Mouse (Mus musculus) intestine, embryonic 15.5 days (tissue): ENCODE results near the gene Plcg1. TPM values are rescaled to one million over a fixed set of nuclear protein-coding genes. Genes with fewer than 3 reads are reported as not detected.

Experiments
- ATAC-seq: fragments of 200-750 bp; cut with Nextera tagmentation; 2 replicates; pipeline ENCODE4 v1.8.0; 2017; ENCODE audit warnings: moderate TSS enrichment, moderate library complexity
- H3K27ac ChIP-seq: fragments of 300-500 bp; sonication (generic); 2 replicates; pipeline ENCODE4 v1.5.1; 2015; ENCODE audit warnings: mild to moderate bottlenecking, inconsistent platforms
- H3K27me3 ChIP-seq: fragments of 300-500 bp; sonication (generic); replicated peaks from 2 replicates; pipeline ENCODE4 v1.6.1; 2015; ENCODE audit warnings: inconsistent platforms
- H3K36me3 ChIP-seq: fragments of 300-500 bp; sonication (generic); 2 replicates; pipeline ENCODE4 v1.6.1; 2015; ENCODE audit warnings: inconsistent platforms
- H3K4me1 ChIP-seq: fragments of 300-500 bp; sonication (generic); replicated peaks from 2 replicates; pipeline ENCODE4 v1.6.1; 2015; ENCODE audit warnings: inconsistent platforms
- H3K4me2 ChIP-seq: fragments of 300-500 bp; sonication (generic); replicated peaks from 2 replicates; pipeline ENCODE4 v1.6.1; 2015; ENCODE audit warnings: mild to moderate bottlenecking, inconsistent platforms
- H3K4me3 ChIP-seq: fragments of 300-500 bp; sonication (generic); replicated peaks from 2 replicates; pipeline ENCODE4 v1.5.1; 2015; ENCODE audit warnings: inconsistent platforms
- H3K9ac ChIP-seq: fragments of 300-500 bp; sonication (generic); 2 replicates; pipeline ENCODE4 v1.6.1; 2015; ENCODE audit warnings: inconsistent platforms
- H3K9me3 ChIP-seq: fragments of 300-500 bp; sonication (generic); 2 replicates; pipeline ENCODE4 v1.6.1; 2016; ENCODE audit warnings: inconsistent platforms
- WGBS: fragments of 180-500 bp; shearing (Covaris S2); methylation state at CpG from one replicate; pipeline ENCODE4 v1.1.7; 2015; 5-methylcytosine and 5-hydroxymethylcytosine counted together
- polyA plus RNA-seq: library from polyadenylated mRNA; unstranded; fragments of >200 nt; fragmentation: Nextera tagmentation; extraction: Ambion mirVana; gene quantifications from 2 replicates; pipeline ENCODE4 v1.2.1, GENCODE M21; 2015

Plcg1 gene
- polyA plus RNA-seq, 1 experiment from 2014 or later, result 29.7 TPM

DNA sequence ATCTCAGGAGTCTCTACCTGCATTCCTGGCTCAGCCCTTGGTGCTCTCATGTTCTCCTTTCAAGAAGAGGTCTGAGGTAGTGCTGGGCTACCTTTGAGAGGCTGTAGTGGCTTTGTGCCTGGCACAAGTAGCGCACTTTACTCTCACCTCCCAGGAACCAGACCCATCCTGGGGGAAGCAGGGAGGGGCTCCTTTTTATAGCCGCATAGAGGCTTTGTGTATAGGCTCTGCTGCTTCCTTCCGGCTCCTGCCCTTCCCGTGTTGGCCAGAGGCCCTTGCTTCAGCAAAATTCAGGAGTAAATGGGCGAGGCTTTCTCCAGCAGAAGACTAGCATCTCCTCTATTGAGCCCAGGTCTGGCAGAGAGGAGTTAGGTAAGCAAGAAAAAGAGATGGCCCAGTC is 7.3 kb downstream of the Plcg1 start:
- Histone ChIP-seq H3K9ac (no peak overlapping the region), H3K27ac (no peak overlapping the region), H3K9me3 (no peaks in the 10 kb centered on the region), H3K4me3 (no peak overlapping the region), H3K27me3 (no peaks in the 10 kb centered on the region), H3K4me1 (peaks cover 64% of the 10 kb centered on the region), H3K36me3 (peaks cover 8% of the 10 kb centered on the region; the same call in 1 of the 2 replicates), H3K4me2 (no peak overlapping the region; the same call in 1 of the 2 replicates)
- 40% methylated on average over 5 of the region's 5 CpGs for WGBS
- ATAC-seq, result peak; percentile 48; the same call in 1 of the 2 replicates

DNA sequence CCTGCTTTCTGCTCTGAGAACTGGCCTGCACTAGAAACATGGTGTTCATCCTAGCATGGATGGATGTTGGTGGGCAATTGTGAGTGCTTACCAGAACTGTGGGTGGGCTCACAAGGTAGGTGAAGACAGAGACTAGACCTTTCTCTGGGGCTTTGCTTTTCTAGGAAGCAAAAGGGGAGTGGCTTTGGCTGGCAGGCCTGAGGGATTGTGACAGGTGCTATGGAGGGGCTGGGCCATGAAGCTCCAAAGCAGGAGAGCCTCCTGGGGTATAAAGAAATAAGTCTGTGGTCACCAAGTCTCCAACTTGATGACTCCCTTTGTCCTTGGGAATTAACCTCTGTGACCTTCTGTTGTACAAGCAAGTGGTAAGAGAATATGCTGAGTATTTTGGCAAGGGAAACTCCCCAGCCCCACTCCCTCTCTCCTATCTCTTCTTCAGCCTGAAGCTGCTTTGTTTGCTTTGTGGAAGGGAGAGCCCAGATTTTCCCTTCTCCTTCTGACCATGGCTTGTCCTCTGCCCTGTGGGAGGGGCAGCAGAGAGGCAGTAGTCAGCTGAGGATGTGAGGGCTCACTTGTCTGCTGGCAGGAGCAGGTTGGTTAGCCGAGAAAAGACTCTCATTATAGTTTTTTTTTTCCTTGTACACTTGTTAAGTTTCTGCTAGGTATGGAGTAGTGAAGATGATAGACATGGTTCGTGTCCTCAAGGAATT is 8.7 kb downstream of the Plcg1 start:
- Histone ChIP-seq H3K4me2 (no peak overlapping the region), H3K27me3 (no peaks in the 10 kb centered on the region), H3K9ac (no peak overlapping the region), H3K9me3 (no peaks in the 10 kb centered on the region), H3K4me1 (peaks cover 50% of the 10 kb centered on the region), H3K4me3 (no peak overlapping the region), H3K27ac (peak overlapping the region; percentile 37), H3K36me3 (peaks cover 8% of the 10 kb centered on the region; the same call in 1 of the 2 replicates)
- WGBS, result 51% methylated on average over 2 of the region's 2 CpGs
- peak; percentile 64 for ATAC-seq

DNA sequence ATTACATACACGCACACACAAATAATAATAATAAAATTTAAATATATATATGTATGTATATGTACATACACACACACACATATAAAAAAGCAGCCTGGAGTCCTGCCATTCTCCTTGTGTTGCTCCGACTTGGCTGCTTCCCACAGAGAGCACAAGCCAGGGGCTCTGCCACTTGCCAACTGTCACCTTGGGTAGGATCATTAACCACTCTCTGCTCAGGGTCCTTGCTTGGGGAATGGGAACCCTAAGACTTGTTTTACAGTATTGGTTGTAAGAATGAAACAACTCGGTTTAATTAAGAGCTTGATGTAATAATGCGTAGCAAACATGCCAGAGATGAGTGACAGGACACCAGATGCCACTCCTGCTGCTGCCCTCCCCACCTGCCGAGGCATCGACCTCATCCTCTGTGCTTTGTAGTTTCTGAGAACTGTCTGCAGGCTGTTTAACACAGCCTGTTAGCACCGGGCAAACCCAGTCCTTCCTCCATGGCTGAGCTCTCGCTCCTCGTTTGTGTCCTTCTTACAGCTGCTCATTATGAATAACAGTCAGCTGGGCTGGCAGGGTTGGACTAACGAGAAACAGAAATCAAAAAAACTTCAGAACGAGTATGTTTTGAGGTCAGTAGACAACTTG is 9.5 kb downstream of the Plcg1 start:
- Histone ChIP-seq H3K4me2 (no peak overlapping the region), H3K36me3 (peaks cover 6% of the 10 kb centered on the region; the same call in 1 of the 2 replicates), H3K27ac (0 out of 2 replicates have a peak overlapping the region, but pooled peaks have one; percentile 37), H3K27me3 (no peaks in the 10 kb centered on the region), H3K9me3 (no peaks in the 10 kb centered on the region), H3K9ac (no peak overlapping the region), H3K4me3 (no peak overlapping the region), H3K4me1 (peaks cover 46% of the 10 kb centered on the region)
- ATAC-seq, result no peak
- 72% methylated on average over 11 of the region's 11 CpGs for WGBS

DNA sequence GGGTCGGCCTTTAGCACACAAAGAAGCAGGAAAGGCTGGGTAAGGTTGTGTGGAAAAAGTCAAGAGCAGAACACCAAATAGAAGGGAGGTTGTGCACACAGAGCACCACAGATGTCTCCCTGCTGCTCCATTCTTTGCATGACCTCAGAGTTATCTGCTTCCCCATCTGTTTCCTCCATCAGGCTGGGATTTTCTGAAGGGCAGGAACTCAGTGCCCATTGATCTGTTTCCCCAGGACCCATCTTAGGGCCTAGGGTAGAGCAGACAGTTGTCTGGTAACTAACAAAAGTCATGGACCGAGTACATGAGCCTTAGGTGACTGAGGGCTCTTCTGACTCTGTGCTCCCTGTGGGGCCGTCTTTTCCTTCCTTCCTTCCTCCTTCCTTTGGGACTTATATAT is 10.5 kb downstream of the Plcg1 start:
- H3K4me3 ChIP-seq, result no peak overlapping the region
- peaks cover 42% of the 10 kb centered on the region for H3K4me1 ChIP-seq
- no peak overlapping the region for H3K9ac ChIP-seq
- no peaks in the 10 kb centered on the region for H3K36me3 ChIP-seq
- H3K27me3 ChIP-seq, result no peaks in the 10 kb centered on the region
- no peak for ATAC-seq
- H3K4me2 ChIP-seq, result no peak overlapping the region
- H3K27ac ChIP-seq, result 0 out of 2 replicates have a peak overlapping the region, but pooled peaks have one; percentile 5
- H3K9me3 ChIP-seq, result no peaks in the 10 kb centered on the region
- WGBS, result 66% methylated on average over 3 of the region's 3 CpGs

DNA sequence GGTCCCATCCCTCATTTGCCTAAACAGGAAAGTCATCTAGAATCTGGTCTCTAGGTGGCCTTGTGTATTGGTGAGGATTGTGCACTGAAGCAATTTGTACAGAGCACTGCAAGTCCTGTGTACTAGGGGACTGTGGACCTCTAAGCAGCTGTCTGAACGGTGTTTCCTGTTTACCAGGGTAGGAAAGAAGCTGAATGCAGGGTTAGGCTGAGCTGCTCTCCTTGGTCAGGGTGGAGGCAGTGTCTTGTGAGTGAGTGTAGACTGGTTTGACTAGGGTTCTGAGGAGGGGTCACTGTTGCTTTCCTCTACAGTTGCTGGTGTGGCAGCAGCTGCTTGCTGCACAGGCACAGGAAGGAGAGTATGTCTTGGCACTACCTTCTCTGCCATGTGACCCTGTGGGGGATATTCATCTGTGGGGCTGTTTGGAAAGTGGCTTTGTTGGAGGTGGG is 11.1 kb downstream of the Plcg1 start:
- Histone ChIP-seq H3K27me3 (no peaks in the 10 kb centered on the region), H3K4me3 (no peak overlapping the region), H3K36me3 (no peaks in the 10 kb centered on the region), H3K27ac (0 out of 2 replicates have a peak overlapping the region, but pooled peaks have one; percentile 17), H3K4me1 (peaks cover 42% of the 10 kb centered on the region), H3K9me3 (no peaks in the 10 kb centered on the region), H3K9ac (no peak overlapping the region), H3K4me2 (no peak overlapping the region)
- ATAC-seq, result no peak
- 46% methylated on average over 1 of the region's 1 CpGs for WGBS

DNA sequence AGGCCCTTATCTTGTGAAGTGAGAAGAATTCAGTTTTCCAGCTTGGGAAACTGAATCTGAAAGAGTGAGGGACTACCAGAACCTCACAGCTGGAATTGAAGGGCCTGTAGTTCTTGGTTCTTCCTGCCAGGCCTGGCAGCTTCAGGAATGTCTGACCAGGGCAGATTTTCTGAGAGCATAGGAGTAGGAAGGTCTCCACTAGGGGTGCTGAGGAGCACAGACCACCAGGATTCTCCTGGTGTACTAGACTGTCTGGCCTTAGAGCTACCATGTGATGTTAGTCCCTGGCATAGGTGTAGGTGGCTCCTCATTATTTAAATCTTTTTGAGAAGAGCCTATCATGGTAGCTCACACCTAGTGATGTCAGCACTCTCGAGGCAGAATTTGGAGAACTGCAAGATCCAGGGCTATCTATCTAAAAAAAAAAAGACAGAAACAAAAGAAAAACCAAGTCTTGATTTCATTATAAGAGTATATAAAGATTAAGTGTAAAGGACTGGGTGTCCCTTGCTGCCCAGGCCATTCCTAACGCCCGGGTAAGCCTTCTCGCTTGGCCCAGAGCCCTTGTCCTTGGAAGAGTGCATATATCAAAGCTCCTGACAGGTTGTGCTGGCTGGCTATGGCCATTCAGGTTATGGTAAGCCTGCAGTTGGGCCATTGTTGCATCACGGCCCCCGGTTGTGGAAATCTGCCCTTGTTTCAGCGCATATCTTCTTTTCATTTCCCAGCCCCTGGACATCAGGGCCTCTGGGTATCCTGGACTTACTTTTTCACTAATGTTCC is 13.1 kb downstream of the Plcg1 start:
- Histone ChIP-seq H3K4me1 (peaks cover 26% of the 10 kb centered on the region), H3K27ac (no peak overlapping the region), H3K36me3 (peaks cover 11% of the 10 kb centered on the region), H3K4me3 (no peak overlapping the region), H3K9ac (no peak overlapping the region), H3K27me3 (no peaks in the 10 kb centered on the region), H3K9me3 (no peaks in the 10 kb centered on the region), H3K4me2 (no peak overlapping the region)
- 77% methylated on average over 7 of the region's 7 CpGs for WGBS
- ATAC-seq, result no peak

DNA sequence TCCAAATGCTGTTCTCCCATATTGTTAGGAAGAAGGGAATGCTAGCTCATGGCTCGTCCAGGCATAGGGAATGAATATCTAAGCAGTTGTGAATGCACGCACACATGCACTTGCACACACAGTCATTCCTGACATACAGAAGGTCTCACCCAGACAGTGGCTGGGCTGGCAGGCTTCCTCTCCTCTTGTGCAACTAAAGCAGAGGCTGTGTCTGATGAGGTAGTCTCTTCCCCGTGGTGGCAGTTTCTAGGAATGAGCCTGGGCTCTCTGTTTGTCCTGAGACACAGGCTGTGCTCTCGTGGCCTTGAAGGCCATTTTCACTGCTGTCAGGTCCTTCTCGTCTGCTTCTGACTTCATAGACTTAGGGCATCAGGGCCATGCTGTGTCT is 13.7 kb downstream of the Plcg1 start:
- Histone ChIP-seq H3K9me3 (no peaks in the 10 kb centered on the region), H3K4me1 (peaks cover 20% of the 10 kb centered on the region), H3K9ac (no peak overlapping the region), H3K4me2 (no peak overlapping the region), H3K4me3 (no peak overlapping the region), H3K36me3 (peaks cover 14% of the 10 kb centered on the region), H3K27ac (no peak overlapping the region), H3K27me3 (no peaks in the 10 kb centered on the region)
- WGBS, result 78% methylated on average over 5 of the region's 5 CpGs
- no peak for ATAC-seq

DNA sequence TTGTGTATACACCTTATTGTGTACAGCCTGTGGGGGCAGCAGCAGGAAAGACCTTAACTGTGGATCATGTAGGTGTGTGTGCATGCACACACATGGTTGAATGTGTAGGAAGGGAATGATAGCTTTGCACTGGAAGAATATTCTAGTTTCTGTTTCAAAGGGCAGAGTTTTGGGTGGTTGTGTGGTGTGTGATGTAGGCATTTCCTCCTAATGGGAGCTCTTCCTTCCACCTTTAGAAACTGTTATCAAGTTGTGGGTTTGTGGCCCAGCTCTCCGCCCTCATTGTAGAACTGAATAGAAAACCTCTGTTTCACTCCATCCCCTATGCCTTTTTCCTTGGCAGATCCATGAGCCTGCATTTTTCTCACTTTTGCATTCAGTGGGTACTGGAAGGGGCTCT is 14.4 kb downstream of the Plcg1 start:
- H3K9me3 ChIP-seq, result no peaks in the 10 kb centered on the region
- peaks cover 16% of the 10 kb centered on the region for H3K36me3 ChIP-seq
- no peak overlapping the region for H3K27ac ChIP-seq
- WGBS, result 90% methylated on average over 1 of the region's 1 CpGs
- H3K27me3 ChIP-seq, result no peaks in the 10 kb centered on the region
- H3K9ac ChIP-seq, result no peak overlapping the region
- H3K4me2 ChIP-seq, result no peak overlapping the region
- no peak for ATAC-seq
- H3K4me3 ChIP-seq, result no peak overlapping the region
- peaks cover 14% of the 10 kb centered on the region; the same call in 1 of the 2 replicates for H3K4me1 ChIP-seq

DNA sequence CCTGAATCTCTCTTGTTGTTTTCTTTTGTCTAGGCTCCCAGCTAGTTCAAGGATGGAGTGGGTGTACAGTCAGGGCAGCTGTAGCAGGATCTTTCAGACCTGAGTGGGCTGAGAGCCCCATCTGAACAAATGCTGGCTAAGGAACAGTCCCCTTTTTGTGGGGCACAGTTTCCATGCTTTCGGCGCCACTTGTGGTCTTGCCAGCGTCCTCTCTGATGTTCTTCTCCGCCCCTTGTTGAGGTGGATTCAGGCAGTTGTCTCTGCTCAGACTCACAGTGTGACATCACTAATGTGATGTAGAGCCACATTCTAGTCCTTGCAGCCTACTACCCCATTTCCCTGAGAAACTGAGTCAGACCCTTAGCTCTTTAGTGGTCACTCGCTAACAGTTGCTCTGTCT is 15.5 kb downstream of the Plcg1 start:
- WGBS, result 95% methylated on average over 5 of the region's 5 CpGs
- no peak for ATAC-seq
- no peak overlapping the region for H3K27ac ChIP-seq
- H3K4me3 ChIP-seq, result no peak overlapping the region
- no peaks in the 10 kb centered on the region for H3K9me3 ChIP-seq
- no peak overlapping the region for H3K9ac ChIP-seq
- peaks cover 10% of the 10 kb centered on the region; the same call in 1 of the 2 replicates for H3K4me1 ChIP-seq
- no peaks in the 10 kb centered on the region for H3K27me3 ChIP-seq
- H3K4me2 ChIP-seq, result no peak overlapping the region
- peaks cover 24% of the 10 kb centered on the region for H3K36me3 ChIP-seq

DNA sequence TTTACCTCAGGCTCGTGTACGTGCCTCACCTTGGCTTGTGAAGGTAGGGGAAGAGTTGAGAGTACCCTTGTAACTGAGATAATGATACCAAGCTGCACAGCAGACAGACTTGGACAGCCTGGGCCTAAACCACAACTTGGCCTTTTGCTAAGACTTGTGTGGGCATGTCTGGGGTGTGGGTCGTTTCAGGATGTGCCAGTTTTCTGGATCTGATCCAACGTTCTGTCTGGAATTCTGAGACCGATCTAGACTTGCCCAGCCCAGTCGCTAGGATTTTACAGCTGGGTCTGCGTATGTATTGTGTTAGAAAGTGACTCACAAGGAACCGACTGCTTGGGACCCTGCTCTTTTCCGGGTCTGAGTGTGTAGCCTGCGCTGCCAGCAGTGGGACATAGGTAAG is 16.0 kb downstream of the Plcg1 start:
- Histone ChIP-seq H3K4me3 (no peak overlapping the region), H3K36me3 (peaks cover 24% of the 10 kb centered on the region), H3K4me1 (peaks cover 6% of the 10 kb centered on the region; the same call in 1 of the 2 replicates), H3K4me2 (no peak overlapping the region), H3K27ac (no peak overlapping the region), H3K9me3 (no peaks in the 10 kb centered on the region), H3K27me3 (no peaks in the 10 kb centered on the region), H3K9ac (no peak overlapping the region)
- WGBS, result 86% methylated on average over 10 of the region's 10 CpGs
- no peak for ATAC-seq

DNA sequence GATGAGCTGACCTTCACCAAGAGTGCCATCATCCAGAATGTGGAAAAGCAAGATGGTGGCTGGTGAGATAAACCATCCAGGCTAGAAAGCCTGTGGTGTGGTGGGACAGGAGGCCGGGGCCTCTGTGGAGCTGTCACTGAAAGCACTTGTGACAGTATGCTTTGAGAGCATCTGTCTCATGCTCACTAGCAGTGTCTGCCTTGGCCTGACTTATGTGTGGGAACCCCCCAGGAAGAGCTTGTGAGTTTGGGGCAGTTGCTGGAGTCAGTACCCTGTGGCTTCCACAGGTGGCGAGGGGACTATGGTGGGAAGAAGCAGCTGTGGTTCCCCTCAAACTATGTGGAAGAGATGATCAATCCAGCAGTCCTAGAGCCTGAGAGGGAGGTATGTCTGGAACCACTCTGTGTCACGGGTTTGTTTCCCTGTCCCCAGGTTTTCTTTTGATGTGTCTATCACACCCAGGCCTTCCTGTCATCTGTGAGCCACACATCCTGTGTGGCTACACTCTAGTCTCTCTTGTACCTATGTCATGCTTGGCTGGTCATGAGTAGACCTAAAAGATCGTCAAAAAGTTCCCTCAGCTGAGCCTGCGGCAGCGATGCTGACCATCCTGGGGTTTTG is 25.6 kb downstream of the Plcg1 start:
- no peak overlapping the region for H3K27ac ChIP-seq
- H3K4me3 ChIP-seq, result no peak overlapping the region
- no peak for ATAC-seq
- H3K9ac ChIP-seq, result no peak overlapping the region
- H3K9me3 ChIP-seq, result no peaks in the 10 kb centered on the region
- no peak overlapping the region for H3K4me2 ChIP-seq
- peaks cover 45% of the 10 kb centered on the region for H3K36me3 ChIP-seq
- no peaks in the 10 kb centered on the region for H3K4me1 ChIP-seq
- WGBS, result 89% methylated on average over 6 of the region's 6 CpGs
- no peaks in the 10 kb centered on the region for H3K27me3 ChIP-seq
